Mouse (Mus musculus): ENCODE results near the gene Lce3a.

Lce3a gene

DNA sequence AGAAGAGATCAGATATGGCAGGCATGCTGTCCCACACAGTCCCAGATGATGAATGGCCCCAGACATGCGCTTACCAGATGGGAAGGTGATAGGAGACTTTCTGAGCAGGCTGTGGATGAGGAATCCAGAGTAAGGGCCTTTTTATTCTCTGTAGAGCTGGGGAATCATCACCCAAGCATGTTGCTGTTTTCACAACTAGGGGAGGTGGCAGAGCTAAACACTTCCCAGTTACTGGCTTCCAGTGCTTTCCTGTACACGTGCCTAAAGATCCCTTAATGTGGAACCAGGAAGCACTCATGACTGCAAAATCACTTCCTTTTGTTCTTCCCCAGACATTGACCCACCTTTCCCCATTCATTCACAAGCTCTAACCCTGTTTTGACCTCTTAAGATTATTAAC is at the start of gene Lce3a:
Gene Lce3a (minus strand): TSS at position 101 of the 400 bp plus-strand sequence.
- no peak for DNase-seq (ENCODE audit: low read depth, low spot score)

DNA sequence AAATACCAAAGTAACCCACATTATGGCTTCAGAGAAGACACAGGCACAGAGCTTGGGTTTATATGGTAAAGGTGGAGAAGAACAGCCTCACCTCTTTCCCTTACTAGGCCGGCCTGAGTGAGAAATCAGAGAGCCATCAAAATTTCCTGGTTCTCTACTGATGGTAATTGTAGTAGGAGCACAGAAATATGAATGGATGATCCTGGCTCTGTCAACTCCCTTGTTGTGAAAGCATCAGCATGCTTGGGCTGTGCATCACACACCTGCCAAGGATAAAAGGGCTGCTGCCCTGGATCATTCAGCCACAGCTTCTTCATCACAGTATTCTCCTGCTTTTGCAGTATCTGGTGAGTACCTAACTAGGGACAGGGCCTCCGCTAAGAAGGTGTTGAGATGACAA is 40.7 kb upstream of the Lce3a start, which contains the start of gene Lce3e:
Gene Lce3e (plus strand): TSS at position 301 of the 400 bp plus-strand sequence.
- no peak for DNase-seq (ENCODE audit: low read depth, low spot score)

DNA sequence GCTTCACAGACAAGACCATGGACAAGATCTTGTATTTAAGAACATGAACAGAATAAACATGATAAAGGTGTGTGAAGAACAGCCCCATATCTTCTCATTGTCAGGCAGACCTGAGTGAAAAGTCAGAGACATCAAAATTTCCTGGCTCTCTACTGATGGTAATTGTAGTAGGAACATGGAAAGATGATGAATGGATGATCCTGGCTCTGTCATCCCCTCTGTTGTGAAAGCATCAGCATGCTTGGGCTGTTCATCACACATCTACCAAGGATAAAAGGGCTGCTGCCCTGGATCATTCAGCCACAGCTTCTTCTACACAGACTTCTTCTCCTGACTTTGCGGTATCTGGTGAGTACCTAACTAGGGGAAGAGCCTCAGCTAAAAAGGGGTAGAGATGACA is 31.1 kb upstream of the Lce3a start, which contains the start of gene Lce3d:
Gene Lce3d (plus strand): TSS at position 301 of the 400 bp plus-strand sequence.
- DNase-seq (ENCODE audit: low read depth, low spot score): no peak

DNA sequence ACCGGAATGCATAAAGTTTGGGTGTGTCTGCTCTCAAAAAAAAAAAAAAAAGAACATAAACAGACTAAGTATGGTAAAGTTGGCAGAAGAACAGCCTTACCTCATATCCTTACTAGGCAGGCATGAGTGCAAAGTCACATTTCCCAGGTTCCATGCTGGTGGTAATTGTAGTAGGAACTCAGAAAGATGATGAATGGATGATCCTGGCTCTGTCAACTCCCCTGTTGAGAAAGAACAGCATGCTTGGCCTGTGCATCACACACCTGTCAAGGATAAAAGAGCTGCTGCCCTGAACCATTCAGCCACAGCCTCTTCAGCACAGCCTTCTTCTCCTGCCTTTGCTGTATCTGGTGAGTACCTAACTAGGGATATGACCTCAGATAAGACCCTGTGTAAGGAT is 18.2 kb upstream of the Lce3a start, which contains the start of gene Lce3c:
Gene Lce3c (plus strand): TSS at position 301 of the 400 bp plus-strand sequence.
- DNase-seq (ENCODE audit: low read depth, low spot score): no peak

DNA sequence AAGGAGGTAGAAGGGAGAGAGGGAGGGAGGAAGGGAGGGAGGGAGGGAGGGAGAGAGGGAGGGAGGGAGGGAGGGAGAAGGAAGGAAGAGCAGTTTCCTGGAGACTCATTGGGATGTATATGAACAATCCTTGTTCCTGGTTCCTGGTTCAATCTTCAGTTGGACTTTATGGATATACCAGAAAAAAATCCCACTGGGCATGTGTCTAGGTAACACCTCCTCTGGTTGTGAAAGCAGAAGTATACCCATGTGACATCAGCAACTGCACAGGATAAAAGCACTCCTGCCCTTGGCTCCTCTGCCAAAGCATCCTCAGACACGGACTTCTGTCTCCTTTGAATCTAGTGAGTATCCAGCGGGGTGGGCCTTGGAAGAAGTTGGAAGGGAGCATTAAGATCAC is 6.6 kb upstream of the Lce3a start, which contains the start of gene Lce3b:
Gene Lce3b (plus strand): TSS at position 301 of the 400 bp plus-strand sequence.
- DNase-seq (ENCODE audit: low read depth, low spot score): no peak

DNA sequence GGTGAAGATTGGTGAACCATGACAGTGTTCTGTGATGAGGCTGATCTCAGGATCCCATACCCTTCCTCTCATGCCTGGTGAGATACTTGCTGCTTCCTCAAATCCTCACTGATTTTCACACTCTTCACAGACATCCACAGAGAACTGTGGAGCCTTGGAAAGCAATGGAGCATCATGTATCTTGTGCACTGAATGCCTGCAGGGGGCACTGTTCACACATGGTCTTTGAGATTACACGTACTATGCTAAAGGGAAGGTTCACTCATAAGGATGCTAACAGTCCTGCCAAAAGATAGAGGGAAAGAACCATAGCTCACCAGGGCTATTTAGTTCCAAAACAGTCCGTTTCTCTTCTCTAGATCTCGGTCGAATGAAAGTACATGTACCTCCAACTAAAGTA is 5.7 kb downstream of the Lce3a start:
- DNase-seq (ENCODE audit: low read depth, low spot score): no peak

DNA sequence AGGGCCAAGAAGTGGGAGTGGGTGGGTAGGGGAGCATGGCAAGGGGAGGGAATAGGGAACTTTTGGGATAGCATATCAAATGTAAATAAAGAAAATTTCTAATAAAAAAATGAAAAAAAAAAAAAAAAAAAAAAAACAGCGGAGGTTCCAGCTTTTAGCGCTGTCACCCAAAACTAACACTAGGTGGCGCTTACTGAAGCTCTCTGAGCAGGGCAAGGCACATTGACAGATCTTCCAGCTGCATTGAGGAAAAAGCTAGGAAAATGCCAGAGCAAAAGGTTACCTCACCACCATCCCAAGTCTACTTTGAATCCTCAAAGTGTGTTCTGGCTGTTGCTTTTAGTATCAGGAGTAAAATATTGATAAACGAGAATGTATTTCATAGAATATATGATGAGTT is 18.5 kb downstream of the Lce3a start:
- DNase-seq (ENCODE audit: low read depth, low spot score): no peak

DNA sequence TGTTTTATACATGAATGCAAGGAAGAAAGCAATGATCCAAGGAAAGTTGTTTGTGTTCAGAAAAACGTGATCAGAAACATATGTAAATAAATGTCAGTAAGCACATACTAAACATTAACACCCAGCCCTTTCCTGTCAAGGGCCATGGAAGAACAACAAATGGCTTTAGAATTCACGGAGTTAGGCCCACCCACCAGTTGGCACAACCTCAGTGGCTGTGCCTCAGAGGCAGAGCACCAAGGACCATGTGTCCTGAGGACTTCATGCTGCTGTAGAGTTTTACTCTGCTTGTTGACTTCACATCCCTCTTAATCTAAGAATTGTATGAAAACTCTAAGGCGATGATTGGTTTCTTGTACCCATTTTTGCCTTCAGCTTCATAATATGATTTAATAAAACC is 20.8 kb downstream of the Lce3a start:
- DNase-seq (ENCODE audit: low read depth, low spot score): no peak

DNA sequence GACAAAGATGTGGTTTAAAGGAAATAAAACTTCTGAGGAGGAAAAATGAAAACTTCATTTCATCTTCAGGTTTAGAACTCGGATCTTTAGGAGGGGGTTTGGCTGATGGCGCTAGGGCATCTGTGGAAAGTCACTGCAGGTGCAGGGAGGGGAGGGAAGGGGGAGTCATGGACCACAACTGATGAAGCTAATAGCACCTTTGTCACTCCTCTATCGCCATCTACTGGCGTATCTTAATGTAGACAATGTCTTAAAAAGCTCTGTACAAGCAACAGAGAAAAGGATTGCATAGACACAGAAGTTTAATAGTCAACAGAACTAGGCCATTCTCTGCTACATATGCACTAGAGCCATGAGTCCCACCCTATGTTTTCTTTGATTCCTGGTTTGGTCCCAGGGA is 22.4 kb downstream of the Lce3a start:
- DNase-seq (ENCODE audit: low read depth, low spot score): no peak

DNA sequence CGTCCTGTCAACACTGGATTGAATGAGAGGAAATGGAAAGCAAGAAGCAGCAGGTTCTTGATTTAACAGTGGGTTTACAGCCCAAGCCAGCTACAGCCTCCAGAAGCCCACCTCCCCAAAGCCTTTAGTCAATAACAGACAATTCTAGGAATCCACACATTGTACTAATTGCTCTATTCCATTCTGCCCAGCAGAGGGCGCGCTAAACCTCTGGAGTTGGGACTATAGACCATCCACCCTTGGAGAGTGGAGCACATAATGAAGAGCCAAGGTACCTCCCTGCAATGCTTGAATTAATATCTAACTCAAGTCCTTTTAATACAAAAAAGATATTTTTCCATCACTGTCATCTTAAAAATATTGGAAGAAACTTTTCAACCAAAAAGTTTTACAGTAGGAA is 23.0 kb downstream of the Lce3a start:
- DNase-seq (ENCODE audit: low read depth, low spot score): no peak

DNA sequence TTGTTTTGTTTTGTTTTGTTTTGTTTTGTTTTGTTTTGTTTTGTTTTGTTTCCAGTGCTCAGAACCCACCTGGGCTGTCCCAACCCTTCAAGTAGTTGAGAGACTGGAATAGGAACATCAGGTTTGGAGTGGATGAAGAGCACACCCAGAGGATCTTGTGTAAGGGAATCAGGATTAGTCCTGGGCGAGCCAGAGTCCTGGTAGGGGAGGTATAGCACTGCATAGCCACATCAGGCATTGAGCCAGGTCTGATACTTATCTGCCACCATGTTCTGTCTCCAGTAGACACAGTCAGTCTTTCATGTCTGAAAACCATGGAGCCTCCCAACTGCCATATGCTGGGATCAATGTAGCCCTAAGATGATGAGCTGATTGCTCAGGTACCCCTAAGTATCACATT is 31.5 kb downstream of the Lce3a start:
- DNase-seq (ENCODE audit: low read depth, low spot score): no peak

DNA sequence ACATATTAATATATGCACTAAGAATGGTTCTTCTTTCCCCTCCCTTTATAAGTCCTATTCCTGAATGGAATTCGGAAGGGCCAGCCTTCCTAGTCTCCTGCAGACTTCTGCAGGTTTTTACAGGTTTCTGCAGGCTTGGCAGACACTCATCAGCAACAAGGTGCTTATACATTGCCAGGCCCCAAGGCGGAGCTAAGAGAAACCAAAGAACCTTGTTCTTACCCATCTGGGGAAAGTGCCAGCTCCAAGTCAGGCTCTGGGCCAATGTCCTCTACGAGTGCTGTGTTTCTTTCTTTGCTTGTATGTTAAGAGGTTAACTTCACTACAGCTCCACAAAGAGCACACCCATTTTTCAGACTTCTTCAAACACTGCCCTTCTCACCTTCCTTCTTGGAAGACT is 32.0 kb downstream of the Lce3a start:
- DNase-seq (ENCODE audit: low read depth, low spot score): no peak
